Mouse (Mus musculus): ENCODE results near the gene Zfyve19. TPM values are rescaled to one million over a fixed set of nuclear protein-coding genes. Genes with fewer than 3 reads are reported as not detected.

Zfyve19 gene
- polyA plus RNA-seq, 1 experiment = 41.2 TPM

GRCm38 (mm10) chr2:119247904-119248303 lies 39.5 kb downstream of the Zfyve19 start:
- no peak for TF ChIP-seq POLR2A (IDR thresholded peaks at IDR 0.05; ENCODE audit: borderline replicate concordance, low read depth, low read length)
- no peak for TF ChIP-seq CTCF (IDR thresholded peaks at IDR 0.05; ENCODE audit: low read depth, low read length)
- H3K27ac ChIP-seq (ENCODE audit: insufficient read depth, low read depth, low read length) = no peak overlapping the region
- no peak overlapping the region for H3K4me3 ChIP-seq (ENCODE audit: insufficient read depth, low read length)
- H3K4me1 ChIP-seq (ENCODE audit: control insufficient read depth, insufficient read depth, low read length) = no peaks in the 10 kb centered on the region

- H3K4me3 ChIP-seq (ENCODE audit: insufficient read depth, low read length) = no peak overlapping the region
Measured at GRCm38 (mm10) chr2:119249592-119250061, 41.2 kb downstream of the Zfyve19 start.

GRCm38 (mm10) chr2:119250377-119250776 lies 42.0 kb downstream of the Zfyve19 start:
- TF ChIP-seq POLR2A (IDR thresholded peaks at IDR 0.05; ENCODE audit: borderline replicate concordance, low read depth, low read length) (no peak), CTCF (IDR thresholded peaks at IDR 0.05; ENCODE audit: low read depth, low read length) (no peak)
- no peaks in the 10 kb centered on the region for H3K4me1 ChIP-seq (ENCODE audit: control insufficient read depth, insufficient read depth, low read length)
- H3K4me3 ChIP-seq (ENCODE audit: insufficient read depth, low read length) = no peak overlapping the region
- H3K27ac ChIP-seq (ENCODE audit: insufficient read depth, low read depth, low read length) = no peak overlapping the region

More at GRCm38 (mm10) chr2:119249592-119250061, 41.2 kb downstream of the Zfyve19 start:
- no peaks in the 10 kb centered on the region for H3K4me1 ChIP-seq (ENCODE audit: control insufficient read depth, insufficient read depth, low read length)
- TF ChIP-seq POLR2A (IDR thresholded peaks at IDR 0.05; ENCODE audit: borderline replicate concordance, low read depth, low read length) (no peak), CTCF (IDR thresholded peaks at IDR 0.05; ENCODE audit: low read depth, low read length) (no peak)
- H3K27ac ChIP-seq (ENCODE audit: insufficient read depth, low read depth, low read length) = no peak overlapping the region

- TF ChIP-seq CTCF (IDR thresholded peaks at IDR 0.05; ENCODE audit: low read depth, low read length) = peak; percentile 61
- no peak for TF ChIP-seq POLR2A (IDR thresholded peaks at IDR 0.05; ENCODE audit: borderline replicate concordance, low read depth, low read length)
- Histone ChIP-seq H3K27ac (ENCODE audit: insufficient read depth, low read depth, low read length) (no peak overlapping the region), H3K4me1 (ENCODE audit: control insufficient read depth, insufficient read depth, low read length) (no peaks in the 10 kb centered on the region), H3K4me3 (ENCODE audit: insufficient read depth, low read length) (no peak overlapping the region)
Measured at GRCm38 (mm10) chr2:119250826-119251478, 42.5 kb downstream of the Zfyve19 start.

GRCm38 (mm10) chr2:119254976-119255375 lies 46.6 kb downstream of the Zfyve19 start:
- Histone ChIP-seq H3K4me1 (ENCODE audit: control insufficient read depth, insufficient read depth, low read length) (no peaks in the 10 kb centered on the region), H3K4me3 (ENCODE audit: insufficient read depth, low read length) (no peak overlapping the region), H3K27ac (ENCODE audit: insufficient read depth, low read depth, low read length) (no peak overlapping the region)
- no peak for TF ChIP-seq CTCF (IDR thresholded peaks at IDR 0.05; ENCODE audit: low read depth, low read length)
- TF ChIP-seq POLR2A (IDR thresholded peaks at IDR 0.05; ENCODE audit: borderline replicate concordance, low read depth, low read length) = no peak

GRCm38 (mm10) chr2:119260518-119260917 lies 52.1 kb downstream of the Zfyve19 start:
- Histone ChIP-seq H3K4me3 (ENCODE audit: insufficient read depth, low read length) (no peak overlapping the region), H3K4me1 (ENCODE audit: control insufficient read depth, insufficient read depth, low read length) (peaks cover 27% of the 10 kb centered on the region)
- TF ChIP-seq CTCF (IDR thresholded peaks at IDR 0.05; ENCODE audit: low read depth, low read length) (no peak), POLR2A (IDR thresholded peaks at IDR 0.05; ENCODE audit: borderline replicate concordance, low read depth, low read length) (no peak)

GRCm38 (mm10) chr2:119261326-119261725 lies 52.9 kb downstream of the Zfyve19 start:
- TF ChIP-seq POLR2A (IDR thresholded peaks at IDR 0.05; ENCODE audit: borderline replicate concordance, low read depth, low read length) (no peak), CTCF (IDR thresholded peaks at IDR 0.05; ENCODE audit: low read depth, low read length) (no peak)
- Histone ChIP-seq H3K27ac (ENCODE audit: insufficient read depth, low read depth, low read length) (no peak overlapping the region), H3K4me1 (ENCODE audit: control insufficient read depth, insufficient read depth, low read length) (peaks cover 27% of the 10 kb centered on the region), H3K4me3 (ENCODE audit: insufficient read depth, low read length) (no peak overlapping the region)

More at GRCm38 (mm10) chr2:119260518-119260917, 52.1 kb downstream of the Zfyve19 start:
- no peak overlapping the region for H3K27ac ChIP-seq (ENCODE audit: insufficient read depth, low read depth, low read length)

GRCm38 (mm10) chr2:119262978-119263377 lies 54.6 kb downstream of the Zfyve19 start:
- Histone ChIP-seq H3K4me1 (ENCODE audit: control insufficient read depth, insufficient read depth, low read length) (peaks cover 34% of the 10 kb centered on the region), H3K4me3 (ENCODE audit: insufficient read depth, low read length) (peak overlapping the region; percentile 38), H3K27ac (ENCODE audit: insufficient read depth, low read depth, low read length) (peak overlapping the region; percentile 56)
- TF ChIP-seq CTCF (IDR thresholded peaks at IDR 0.05; ENCODE audit: low read depth, low read length) (no peak), POLR2A (IDR thresholded peaks at IDR 0.05; ENCODE audit: borderline replicate concordance, low read depth, low read length) (no peak)

- H3K4me1 ChIP-seq (ENCODE audit: control insufficient read depth, insufficient read depth, low read length) = peaks cover 34% of the 10 kb centered on the region
- no peak for TF ChIP-seq CTCF (IDR thresholded peaks at IDR 0.05; ENCODE audit: low read depth, low read length)
- TF ChIP-seq POLR2A (IDR thresholded peaks at IDR 0.05; ENCODE audit: borderline replicate concordance, low read depth, low read length) = no peak
- peak overlapping the region; percentile 56; the same call in 1 of the 2 replicates for H3K27ac ChIP-seq (ENCODE audit: insufficient read depth, low read depth, low read length)
- no peak overlapping the region for H3K4me3 ChIP-seq (ENCODE audit: insufficient read depth, low read length)
Measured at GRCm38 (mm10) chr2:119263813-119264212, 55.4 kb downstream of the Zfyve19 start.

Other genes with a start within 250 kb of the Zfyve19 start
- gene Ccdc32, start 179.2 kb upstream of the Zfyve19 start, polyA plus RNA-seq (2012; ENCODE audit: insufficient read depth, insufficient read length, missing spikeins) = 20.9 and 21.5 TPM in 2 replicates
- gene Rpusd2, start 173.8 kb upstream of the Zfyve19 start, polyA plus RNA-seq (2012; ENCODE audit: insufficient read depth, insufficient read length, missing spikeins) = 1.9 and 2.5 TPM in 2 replicates
- 11.8 and 17.6 TPM in 2 replicates for gene Knl1, start 161.5 kb upstream of the Zfyve19 start, polyA plus RNA-seq (2012; ENCODE audit: insufficient read depth, insufficient read length, missing spikeins)
- 14.2 and 15.2 TPM in 2 replicates for gene Rad51, start 95.8 kb upstream of the Zfyve19 start, polyA plus RNA-seq (2012; ENCODE audit: insufficient read depth, insufficient read length, missing spikeins)
- 15.8 and 17.6 TPM in 2 replicates for gene Rmdn3, start 51.6 kb upstream of the Zfyve19 start, polyA plus RNA-seq (2012; ENCODE audit: insufficient read depth, insufficient read length, missing spikeins)
- not detected in 2 replicates for gene Gchfr, start 40.8 kb upstream of the Zfyve19 start, polyA plus RNA-seq (2012; ENCODE audit: insufficient read depth, insufficient read length, missing spikeins)
- gene Gm14137, start 34.1 kb upstream of the Zfyve19 start, polyA plus RNA-seq (2012; ENCODE audit: insufficient read depth, insufficient read length, missing spikeins) = not detected in 2 replicates
- 13.5 and 18.6 TPM in 2 replicates for gene Dnajc17, start 178 bp downstream of the Zfyve19 start, polyA plus RNA-seq (2012; ENCODE audit: insufficient read depth, insufficient read length, missing spikeins)
- gene Ppp1r14d, start 21.3 kb downstream of the Zfyve19 start, polyA plus RNA-seq (2012; ENCODE audit: insufficient read depth, insufficient read length, missing spikeins) = not detected in 2 replicates
- gene Spint1, start 28.7 kb downstream of the Zfyve19 start, polyA plus RNA-seq (2012; ENCODE audit: insufficient read depth, insufficient read length, missing spikeins) = 3.7 and 4.3 TPM in 2 replicates
- gene Rhov, start 62.7 kb downstream of the Zfyve19 start, polyA plus RNA-seq (2012; ENCODE audit: insufficient read depth, insufficient read length, missing spikeins) = 2.2 and 2.7 TPM in 2 replicates
- 33.6 and 34.1 TPM in 2 replicates for gene Vps18, start 80.1 kb downstream of the Zfyve19 start, polyA plus RNA-seq (2012; ENCODE audit: insufficient read depth, insufficient read length, missing spikeins)
- gene Dll4, start 117.2 kb downstream of the Zfyve19 start, polyA plus RNA-seq (2012; ENCODE audit: insufficient read depth, insufficient read length, missing spikeins) = not detected in 2 replicates
- 0.44 TPM in 1 of 2 replicates, not detected in the other for gene Chac1, start 142.6 kb downstream of the Zfyve19 start, polyA plus RNA-seq (2012; ENCODE audit: insufficient read depth, insufficient read length, missing spikeins)

Data from bone marrow macrophage, adult 2 months (primary cell).